Mouse (Mus musculus) heart, adult 8-10 months (tissue): ENCODE measurements around the gene Shisa5. TPM values are rescaled to one million over a fixed set of nuclear protein-coding genes. Genes with fewer than 3 reads are reported as not detected.

Experiments used
- DNase-seq: peaks from one replicate; pipeline ENCODE4 v3.0.0; 2022; ENCODE audit warnings: low spot score
- total RNA-seq, 4 experiments: library from RNA; stranded (reverse); gene quantifications; 2 replicates each; pipeline ENCODE4 v1.2.4; 2022

The Shisa5 gene
- total RNA-seq, 4 experiments from 2014 or later = 30.1 to 36.9 (median 33.7) TPM

- no peak for DNase-seq
Observed at GRCm38 (mm10) chr9:109021428-109021827, 16.9 kb upstream of the Shisa5 start.

- DNase-seq = no peak
Observed at GRCm38 (mm10) chr9:109022866-109023685, 15.3 kb upstream of the Shisa5 start.

- peak; percentile 39 for DNase-seq
Observed at GRCm38 (mm10) chr9:109027521-109027920, 10.8 kb upstream of the Shisa5 start.

GRCm38 (mm10) chr9:109028421-109028820 lies 9.9 kb upstream of the Shisa5 start:
- DNase-seq = no peak

- DNase-seq = no peak
Observed at GRCm38 (mm10) chr9:109028919-109029318, 9.4 kb upstream of the Shisa5 start.

- no peak for DNase-seq
Observed at GRCm38 (mm10) chr9:109030312-109030711, 8.1 kb upstream of the Shisa5 start.

- DNase-seq = no peak
Observed at GRCm38 (mm10) chr9:109031001-109031400, 7.4 kb upstream of the Shisa5 start.

- no peak for DNase-seq
Observed at GRCm38 (mm10) chr9:109031686-109032085, 6.7 kb upstream of the Shisa5 start.

GRCm38 (mm10) chr9:109032435-109032834 lies 5.9 kb upstream of the Shisa5 start:
- no peak for DNase-seq

- DNase-seq = peak; percentile 84
Observed at GRCm38 (mm10) chr9:109038901-109039364, 568 bp downstream of the Shisa5 start.

- no peak for DNase-seq
Observed at GRCm38 (mm10) chr9:109039681-109040080, 1.3 kb downstream of the Shisa5 start.

- DNase-seq = no peak
Observed at GRCm38 (mm10) chr9:109040216-109040615, 1.9 kb downstream of the Shisa5 start.

GRCm38 (mm10) chr9:109040906-109041305 lies 2.5 kb downstream of the Shisa5 start:
- no peak for DNase-seq

GRCm38 (mm10) chr9:109041351-109041750 lies 3.0 kb downstream of the Shisa5 start:
- no peak for DNase-seq

- peak; percentile 57 for DNase-seq
Observed at GRCm38 (mm10) chr9:109046306-109046705, 7.9 kb downstream of the Shisa5 start.

- DNase-seq = no peak
Observed at GRCm38 (mm10) chr9:109049316-109049715, 11.0 kb downstream of the Shisa5 start.

- no peak for DNase-seq
Observed at GRCm38 (mm10) chr9:109049996-109050673, 11.8 kb downstream of the Shisa5 start.

GRCm38 (mm10) chr9:109050674-109050997 lies 12.3 kb downstream of the Shisa5 start:
- DNase-seq = no peak

GRCm38 (mm10) chr9:109051011-109051501 lies 12.7 kb downstream of the Shisa5 start:
- DNase-seq = no peak

GRCm38 (mm10) chr9:109051651-109052489 lies 13.5 kb downstream of the Shisa5 start:
- no peak for DNase-seq

- DNase-seq = no peak
Observed at GRCm38 (mm10) chr9:109052490-109053260, 14.3 kb downstream of the Shisa5 start.
